24 mouse cellular contexts compared by ENCODE assay signal in genomic region chr7:134439281-134439680, GRCm38 (mm10). TPM values are rescaled to one million over a fixed set of nuclear protein-coding genes. Genes with fewer than 3 reads are reported as not detected.
A peak's percentile ranks its signal among the peaks of the same experiment; 100 is the strongest.
DNase-seq lines count a peak whose midpoint lies in the region.
"Had no signal": no experiment of that assay in that cellular context is flagged by ENCODE, and none has a peak within 500 bp of the region (broad histone marks: within the 10 kb centered on the region; RNA-seq: fewer than 3 reads in every experiment).

No protein-coding gene starts in this region.

- peak; percentile 10 for DNase-seq in layer of hippocampus, adult 11-12 months (ENCODE audit: low spot score)
- DNase-seq in layer of hippocampus, postnatal 10 days (ENCODE audit: low spot score in 2 of 2): no peak
- DNase-seq in layer of hippocampus, adult 9-11 months: peak; percentile 37
- DNase-seq in layer of hippocampus, postnatal 25 days (ENCODE audit: extremely low spot score in 1 of 2, low spot score in 1 of 2): no peak
- no peak for DNase-seq in forebrain, embryonic 10.5 days (ENCODE audit: extremely low spot score, low spot score)
- DNase-seq: adrenal gland, adult 2 months; adrenal gland, postnatal 10 days; adrenal gland, postnatal 25 days; cerebellum, adult 11 months; cerebellum, adult 18-20 months; cerebellum, adult 8-10 months; cerebellum, adult 9-11 months; cerebellum, postnatal 14 days; cerebellum, postnatal 36 days; embryo, embryonic 11 days; forebrain, postnatal 0 days had no signal

- H3K9me3 ChIP-seq in forebrain, embryonic 10.5 days: no peaks in the 10 kb centered on the region
- H3K9me3 ChIP-seq: embryonic facial prominence, embryonic 15.5 days; forebrain, embryonic 13.5 days; forebrain, embryonic 15.5 days had no signal

- 0 out of 2 replicates have a peak, but pooled peaks cover 2% of the 10 kb centered on the region for H3K4me1 ChIP-seq in forebrain, embryonic 10.5 days
- H3K4me1 ChIP-seq: embryonic facial prominence, embryonic 13.5 days; embryonic facial prominence, embryonic 15.5 days; forebrain, embryonic 13.5 days; forebrain, embryonic 15.5 days had no signal

- no peaks in the 10 kb centered on the region for H3K36me3 ChIP-seq in forebrain, embryonic 10.5 days (replicated peaks)
- H3K36me3 ChIP-seq: embryonic facial prominence, embryonic 13.5 days; embryonic facial prominence, embryonic 15.5 days; forebrain, embryonic 15.5 days had no signal

- H3K4me3 ChIP-seq in forebrain, embryonic 10.5 days: no peak overlapping the region
- H3K4me3 ChIP-seq: embryonic facial prominence, embryonic 13.5 days; embryonic facial prominence, embryonic 15.5 days; erythroblast, embryonic 14.5 days; forebrain, embryonic 13.5 days; forebrain, embryonic 15.5 days had no signal

- no peaks in the 10 kb centered on the region for H3K27me3 ChIP-seq in forebrain, embryonic 10.5 days (ENCODE audit: poor library complexity, severe bottlenecking)
- H3K27me3 ChIP-seq: embryonic facial prominence, embryonic 13.5 days; embryonic facial prominence, embryonic 15.5 days; forebrain, embryonic 13.5 days; forebrain, embryonic 15.5 days had no signal

- H3K27ac ChIP-seq in forebrain, embryonic 10.5 days: no peak overlapping the region
- H3K27ac ChIP-seq: embryonic facial prominence, embryonic 13.5 days; embryonic facial prominence, embryonic 15.5 days; forebrain, embryonic 13.5 days; forebrain, embryonic 15.5 days had no signal

- WGBS in forebrain, embryonic 10.5 days: 92% methylated on average over 5 of the region's 5 CpGs

RNA-seq across cellular contexts. Expression of gene D7Ertd443e, which starts 53.8 kb away (rescaled TPM):
- 1 to 10 TPM in 1 of 2 experiments, under 1 TPM in 1; 0.87 to 1.1 TPM for total RNA-seq in layer of hippocampus, postnatal 10 days (2021)
- total RNA-seq in layer of hippocampus, postnatal 25 days (2021): 1 to 10 TPM; 3.5 TPM
- not detected in 2 replicates for polyA plus RNA-seq in forebrain, embryonic 10.5 days (2016; fragmentation: Nextera tagmentation; extraction: Ambion mirVana)
- total RNA-seq: ES-E14, MEL had no signal
- polyA plus RNA-seq: erythroblast, embryonic 14.5 days; forebrain, embryonic 11.5 days; forebrain, embryonic 15.5 days had no signal

Comparison
In these comparisons a context has a peak if more than half of its experiments do, and no peak if none do; other contexts are left out.
1. DNase-seq: peak in layer of hippocampus, adult 11-12 months (single experiment) and layer of hippocampus, adult 9-11 months (single experiment); none in layer of hippocampus, postnatal 10 days (0 of 2), layer of hippocampus, postnatal 25 days (0 of 2) and forebrain, embryonic 10.5 days (single experiment).